Mouse (Mus musculus): ENCODE data around the gene Myoc.

Myoc gene

DNA sequence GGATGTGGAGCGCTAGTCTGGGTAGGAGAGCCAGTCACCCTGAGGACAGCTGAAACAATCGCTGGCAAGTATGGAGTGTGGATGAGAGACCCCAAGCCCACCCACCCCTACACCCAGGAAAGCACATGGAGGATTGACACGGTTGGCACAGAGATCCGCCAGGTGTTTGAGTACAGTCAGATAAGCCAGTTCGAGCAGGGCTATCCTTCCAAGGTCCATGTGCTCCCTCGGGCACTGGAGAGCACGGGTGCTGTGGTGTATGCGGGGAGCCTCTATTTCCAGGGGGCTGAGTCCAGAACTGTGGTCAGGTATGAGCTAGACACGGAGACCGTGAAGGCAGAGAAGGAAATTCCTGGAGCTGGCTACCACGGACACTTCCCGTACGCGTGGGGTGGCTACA is 9.5 kb downstream of the Myoc start:
- DNase-seq (ENCODE audit: low spot score), result no peak

- DNase-seq (ENCODE audit: low spot score), result no peak
Observed at GRCm38 (mm10) chr1:162658119-162658518, 19.2 kb downstream of the Myoc start, which contains the start of gene Myocos. Myocos (minus strand) TSS chr1:162658219.

- no peak for DNase-seq (ENCODE audit: low spot score)
Observed at GRCm38 (mm10) chr1:162660276-162660860, 21.4 kb downstream of the Myoc start.

DNA sequence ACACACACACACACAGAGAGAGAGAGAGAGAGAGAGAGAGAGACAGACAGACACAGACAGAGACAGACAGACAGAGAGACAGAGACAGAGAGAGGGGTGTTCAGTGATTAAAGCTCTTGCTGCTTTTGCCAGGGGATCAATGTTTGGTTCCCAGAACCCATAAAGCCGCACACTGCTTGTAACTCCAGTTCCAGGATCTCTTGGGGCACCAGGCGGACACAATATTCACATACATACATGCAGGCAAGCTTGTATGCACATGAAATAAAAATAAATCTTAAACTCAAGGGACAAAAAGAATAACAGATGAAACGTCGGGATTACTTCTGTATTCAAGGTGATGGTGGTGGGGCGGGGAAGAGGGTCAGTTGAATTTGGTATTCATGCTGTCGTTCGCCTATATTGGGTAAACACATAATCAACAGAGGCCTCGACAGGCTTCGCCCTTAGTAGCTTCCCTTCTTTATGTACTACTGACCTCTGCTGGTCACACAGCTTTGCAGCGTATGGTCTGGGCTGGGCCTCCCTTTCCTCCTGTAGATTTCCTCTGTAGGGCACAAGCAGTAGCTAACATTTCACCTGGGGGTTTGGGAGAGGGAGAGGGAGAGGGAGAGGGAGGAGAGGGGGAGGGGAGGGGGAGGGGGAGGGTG is 26.0 kb downstream of the Myoc start:
- peak; percentile 21 for DNase-seq (ENCODE audit: low spot score)

GRCm38 (mm10) chr1:162665486-162666174 is 26.7 kb downstream of the Myoc start:
- DNase-seq (ENCODE audit: low spot score), result no peak

- no peak for DNase-seq (ENCODE audit: low spot score)
Observed at GRCm38 (mm10) chr1:162693721-162694120, 54.8 kb downstream of the Myoc start.

GRCm38 (mm10) chr1:162697866-162698265 is 58.9 kb downstream of the Myoc start:
- DNase-seq (ENCODE audit: low spot score), result no peak

Data from spleen, adult 12 weeks (tissue).